Mouse (Mus musculus) olfactory bulb, adult 2 months (tissue): ENCODE measurements around the gene Atl3.

ENCODE experiments used
- CTCF ChIP-seq: fragments of 200-500 bp; IDR thresholded peaks from 2 replicates; pipeline ENCODE4 v1.5.1; 2012; ENCODE audit warnings: low read depth, mild to moderate bottlenecking, low read length, moderate library complexity; ENCODE audit not compliant: insufficient read depth
- POLR2A ChIP-seq: fragments of 200-500 bp; IDR thresholded peaks from 2 replicates; pipeline ENCODE4 v1.6.1; 2012; ENCODE audit warnings: mild to moderate bottlenecking, low read depth, low read length, moderate library complexity; ENCODE audit not compliant: insufficient read depth

DNA sequence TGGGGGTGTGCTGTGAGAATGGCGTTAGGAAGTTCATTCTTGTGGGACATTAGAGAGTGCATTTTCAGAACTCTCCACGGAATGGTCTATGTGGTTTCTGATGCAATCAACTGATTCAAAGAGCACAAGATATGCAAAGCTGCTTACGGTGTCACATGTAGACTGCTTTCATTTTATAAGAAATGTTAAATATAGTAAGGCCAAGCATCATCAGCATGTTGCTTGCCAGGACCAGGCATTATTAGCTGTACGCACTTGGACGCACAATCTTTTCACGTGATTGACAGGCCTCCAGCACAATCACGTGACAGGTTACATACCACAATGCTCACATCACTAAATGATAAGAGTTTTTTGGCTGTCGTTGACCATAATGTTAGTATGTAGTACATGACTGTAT, 6.2 kb upstream of the Atl3 start:
- TF ChIP-seq POLR2A (no peak), CTCF (no peak)
